Mouse (Mus musculus): Measurements from ENCODE around the gene Podxl2.

The Podxl2 gene

DNA sequence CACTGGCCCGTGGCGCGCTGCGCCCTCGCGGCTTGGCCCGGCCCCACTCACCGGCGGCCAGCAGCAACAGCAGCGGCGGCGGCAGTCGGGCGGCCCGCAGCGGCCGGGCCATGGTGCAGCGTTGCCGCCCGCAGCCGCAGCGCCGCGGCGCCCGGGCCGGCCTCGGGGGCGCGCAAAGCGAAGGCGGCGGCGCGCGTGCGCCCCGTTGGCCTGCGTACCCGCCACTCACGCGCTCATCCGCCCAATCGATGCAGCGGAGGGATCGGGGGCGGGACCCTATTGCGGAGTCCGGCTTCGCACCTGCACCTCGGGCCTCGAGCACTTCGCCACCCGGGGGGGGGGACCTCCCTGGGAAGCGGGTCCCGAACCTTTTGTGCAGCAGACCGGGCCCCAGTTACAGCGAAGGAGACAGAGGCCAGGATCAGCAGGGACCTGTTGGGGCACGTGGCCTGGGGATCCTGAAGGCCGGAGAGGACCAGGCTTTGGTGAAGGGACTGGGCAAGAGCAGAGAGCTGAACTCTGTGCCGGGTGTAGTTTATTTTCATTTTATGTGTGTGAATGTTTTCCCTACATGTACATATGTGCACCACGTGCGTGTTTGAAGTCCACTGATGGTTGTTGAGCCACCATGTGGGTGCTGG is at the start of gene Podxl2:
Gene Podxl2 (minus strand): TSS at position 177 of the 641 bp plus-strand sequence.
- DNase-seq (ENCODE audit: low spot score in 2 of 2), result peak; percentile 61 to 74

GRCm38 (mm10) chr6:88918802-88919201 is 44.0 kb upstream of the Podxl2 start:
- no peak for DNase-seq (ENCODE audit: low spot score in 2 of 2)

DNA sequence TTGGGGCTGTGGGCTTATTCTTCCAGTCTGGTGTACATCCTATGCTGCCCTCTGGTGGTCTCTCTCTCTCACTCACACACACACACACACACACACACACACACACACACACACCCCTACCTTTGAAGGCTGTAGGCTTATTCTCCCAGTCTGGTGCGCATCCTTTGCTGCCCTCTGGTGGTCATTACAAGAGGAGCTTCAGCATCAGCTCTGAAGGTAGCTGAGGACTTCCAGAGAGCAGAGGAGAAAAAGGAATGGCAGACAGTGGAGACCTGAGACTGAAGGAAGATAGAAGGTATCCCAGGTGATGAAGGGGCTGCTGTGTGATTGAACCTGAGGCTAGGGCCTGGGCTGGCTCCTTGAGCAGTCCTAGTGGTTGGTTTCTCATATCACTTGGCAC is 41.3 kb upstream of the Podxl2 start:
- DNase-seq (ENCODE audit: low spot score in 2 of 2), result no peak

DNA sequence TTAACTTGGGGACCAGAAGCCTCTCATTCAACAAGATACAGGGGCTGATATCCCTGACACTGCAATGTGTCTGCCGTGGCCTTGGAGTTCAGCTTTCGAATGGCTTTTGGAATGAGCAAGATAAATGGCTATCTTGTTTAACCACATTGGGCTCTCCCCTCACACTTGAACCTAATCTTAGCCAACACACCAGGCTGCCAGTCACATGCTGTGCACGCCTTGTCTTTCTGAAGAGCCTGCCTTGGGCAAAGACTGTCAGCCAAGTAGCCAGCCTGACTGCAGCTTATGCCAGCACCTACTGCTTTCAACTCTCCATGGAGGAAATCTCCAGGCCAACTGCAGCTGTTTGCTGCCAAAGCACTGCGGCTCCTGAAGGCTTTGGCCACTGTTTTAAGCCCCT is 40.7 kb upstream of the Podxl2 start:
- no peak for DNase-seq (ENCODE audit: low spot score in 2 of 2)

GRCm38 (mm10) chr6:88914799-88915198 is 40.0 kb upstream of the Podxl2 start:
- no peak for DNase-seq (ENCODE audit: low spot score in 2 of 2)

GRCm38 (mm10) chr6:88913440-88913839 is 38.6 kb upstream of the Podxl2 start:
- DNase-seq (ENCODE audit: low spot score in 2 of 2), result no peak

- no peak for DNase-seq (ENCODE audit: low spot score in 2 of 2)
Observed at GRCm38 (mm10) chr6:88913022-88913421, 38.2 kb upstream of the Podxl2 start.

- DNase-seq (ENCODE audit: low spot score in 2 of 2), result no peak
Observed at GRCm38 (mm10) chr6:88909151-88909550, 34.3 kb upstream of the Podxl2 start.

- no peak for DNase-seq (ENCODE audit: low spot score in 2 of 2)
Observed at GRCm38 (mm10) chr6:88906369-88907108, 31.7 kb upstream of the Podxl2 start.

DNA sequence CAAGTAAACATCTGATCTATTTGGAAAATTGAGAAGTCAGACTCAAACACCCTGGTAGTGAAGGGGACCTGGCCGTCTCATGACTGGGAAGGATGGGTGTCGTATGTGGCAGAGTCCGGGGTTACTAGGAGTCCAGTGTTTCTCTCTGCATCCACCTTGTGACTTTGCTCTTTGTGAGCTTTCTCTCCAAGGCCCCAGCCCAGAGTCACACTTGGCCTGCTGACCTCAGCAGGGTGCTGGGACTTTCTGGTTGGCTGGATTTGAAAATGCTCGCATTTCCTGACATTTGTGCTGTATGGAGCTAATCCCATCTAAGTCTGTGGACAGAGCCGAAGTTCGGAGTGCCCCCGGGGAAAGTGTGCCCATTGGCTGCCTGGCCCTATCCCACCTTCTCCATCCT is 30.2 kb upstream of the Podxl2 start:
- DNase-seq (ENCODE audit: low spot score in 2 of 2), result no peak

DNA sequence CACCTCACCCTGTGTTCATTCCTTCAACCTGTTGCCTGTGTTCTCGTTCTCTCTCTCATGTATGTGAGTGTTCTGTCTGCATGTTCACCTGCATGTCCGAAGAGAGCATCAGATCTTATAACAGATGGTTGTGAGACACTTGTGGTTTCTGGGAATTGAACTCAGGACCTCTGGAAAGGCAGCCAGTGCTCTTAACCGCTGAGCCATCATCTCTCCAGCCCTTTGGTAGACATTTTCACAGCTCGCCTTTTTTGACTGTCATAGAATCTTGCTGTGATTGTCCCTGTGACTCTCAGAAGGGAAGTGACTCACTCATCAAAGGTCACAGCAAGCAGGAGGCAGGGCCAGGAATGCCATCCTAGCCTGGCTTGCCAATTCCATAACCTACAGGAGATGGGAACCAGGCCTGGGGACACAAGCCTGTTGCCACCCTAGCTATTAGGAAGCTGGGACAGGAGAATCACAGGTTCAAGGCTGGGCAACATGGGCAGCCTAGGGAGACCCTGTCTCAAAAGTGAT is 29.7 kb upstream of the Podxl2 start:
- DNase-seq (ENCODE audit: low spot score in 2 of 2), result no peak

GRCm38 (mm10) chr6:88903708-88904107 is 28.9 kb upstream of the Podxl2 start:
- DNase-seq (ENCODE audit: low spot score in 2 of 2), result no peak

DNA sequence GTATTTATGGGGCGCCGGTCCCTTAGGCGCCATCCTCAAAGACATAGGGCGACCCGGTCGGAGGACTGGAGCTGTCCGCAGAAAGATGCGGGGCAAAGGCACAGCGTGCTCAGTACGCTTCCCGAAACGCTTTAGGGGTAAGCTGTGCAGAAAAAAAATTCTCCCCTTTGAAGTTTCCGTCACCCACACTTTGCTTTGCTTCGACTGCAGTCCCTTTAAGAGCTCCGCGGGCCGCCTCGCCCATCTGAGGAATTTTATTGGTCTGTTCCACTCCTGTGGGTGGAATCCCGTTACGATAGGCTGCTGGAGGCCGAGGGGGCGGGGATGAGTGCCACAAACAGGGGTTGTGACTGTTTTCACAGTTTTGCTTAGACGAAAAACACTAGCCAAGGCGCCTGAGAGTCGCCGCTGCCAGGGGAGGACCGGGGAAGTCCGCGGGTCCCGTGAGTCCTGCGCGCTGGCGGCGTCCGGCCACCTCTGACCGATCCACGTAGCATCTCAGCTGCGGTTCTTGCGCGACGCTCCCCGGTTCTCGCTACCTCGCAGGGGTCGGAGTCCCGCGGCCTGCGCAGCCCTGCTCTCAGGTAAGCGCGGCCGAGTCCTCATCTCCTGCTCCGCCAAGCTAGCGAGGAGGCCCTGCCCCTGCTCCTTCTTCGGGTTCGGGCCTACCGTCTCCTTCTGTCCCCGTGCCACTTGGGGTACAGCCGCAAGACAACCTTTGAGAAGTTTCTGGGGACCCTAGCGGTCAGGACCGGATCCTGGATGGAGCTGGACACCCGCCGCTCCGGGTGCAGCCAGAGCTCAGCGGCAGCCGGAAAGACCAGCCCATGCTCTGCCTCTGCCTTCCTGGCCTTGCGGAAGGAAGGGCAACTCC is 27.3 kb upstream of the Podxl2 start, which contains the start of gene Tpra1:
Gene Tpra1 (plus strand): TSS at position 305 of the 874 bp plus-strand sequence.
- DNase-seq (ENCODE audit: low spot score in 2 of 2), result peak; percentile 91 to 93

DNA sequence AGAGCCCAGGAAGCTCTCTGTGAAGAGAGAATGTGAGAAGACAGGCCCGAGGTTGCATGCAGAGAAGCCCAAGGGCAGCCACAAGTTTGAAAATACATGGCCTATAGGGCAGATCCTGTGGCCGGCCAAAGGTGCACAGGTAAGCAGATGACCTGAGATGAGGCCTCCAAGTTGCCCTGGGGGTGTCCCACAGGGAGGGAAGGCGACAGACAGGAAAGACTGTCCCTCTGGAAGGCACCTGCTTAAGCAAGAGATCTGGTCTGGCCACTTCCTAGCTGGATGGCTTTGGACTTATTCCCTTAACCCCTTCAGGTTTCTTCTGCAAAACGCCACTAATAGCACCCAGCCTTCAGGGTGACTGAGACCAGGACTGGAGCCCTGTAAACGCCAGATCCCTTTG is 26.6 kb upstream of the Podxl2 start:
- no peak for DNase-seq (ENCODE audit: low spot score in 2 of 2)

DNA sequence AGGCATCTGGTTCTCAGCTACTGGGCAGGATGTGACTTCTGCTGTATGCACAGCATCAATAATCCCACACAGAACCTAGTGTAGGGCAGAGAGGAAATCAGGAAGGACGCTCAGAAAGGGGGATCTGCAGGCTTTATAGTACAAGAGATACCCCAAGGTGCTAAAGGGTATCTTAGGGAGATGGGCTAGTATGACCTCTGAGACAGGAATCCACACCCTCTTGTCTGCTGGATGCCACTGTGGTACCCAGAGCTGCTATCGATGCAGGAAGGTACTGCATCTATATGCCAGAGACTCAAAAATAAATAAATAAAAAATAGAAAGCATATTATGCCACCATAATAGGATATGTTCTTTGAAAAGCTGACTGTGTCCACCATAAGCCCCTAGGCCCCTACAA is 24.8 kb upstream of the Podxl2 start:
- no peak for DNase-seq (ENCODE audit: low spot score in 2 of 2)

GRCm38 (mm10) chr6:88899086-88899485 is 24.2 kb upstream of the Podxl2 start:
- no peak for DNase-seq (ENCODE audit: low spot score in 2 of 2)

DNA sequence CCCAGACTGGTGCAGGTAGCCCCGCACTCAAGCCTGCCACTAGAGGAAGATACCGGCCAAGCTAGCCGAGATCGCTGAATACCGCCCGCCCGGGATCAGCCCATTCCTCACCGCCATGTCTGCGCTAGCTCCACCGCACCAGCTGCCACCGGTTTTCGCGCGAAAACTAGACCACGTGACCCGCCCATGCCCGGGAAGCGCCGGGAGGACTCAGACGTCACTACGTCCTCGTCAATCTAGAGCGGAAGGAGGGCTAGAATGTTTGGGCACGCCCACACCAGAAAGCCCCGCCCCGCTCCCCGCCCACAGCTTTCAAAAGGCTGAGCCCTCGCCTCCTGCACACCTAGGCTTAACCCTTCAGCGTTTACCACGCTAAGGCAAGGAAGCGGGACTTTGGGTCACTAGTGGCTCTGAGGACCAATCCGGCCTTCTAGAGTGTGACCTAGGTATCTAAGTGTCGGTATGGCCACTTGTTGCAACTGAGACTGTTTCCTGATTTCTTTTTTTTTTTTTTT is 23.7 kb upstream of the Podxl2 start, which contains the start of gene Mcm2:
Gene Mcm2 (minus strand): TSS at position 247 of the 515 bp plus-strand sequence.
- peak; percentile 87 to 90 for DNase-seq (ENCODE audit: low spot score in 2 of 2)

GRCm38 (mm10) chr6:88897246-88897645 is 22.4 kb upstream of the Podxl2 start:
- no peak for DNase-seq (ENCODE audit: low spot score in 2 of 2)

DNA sequence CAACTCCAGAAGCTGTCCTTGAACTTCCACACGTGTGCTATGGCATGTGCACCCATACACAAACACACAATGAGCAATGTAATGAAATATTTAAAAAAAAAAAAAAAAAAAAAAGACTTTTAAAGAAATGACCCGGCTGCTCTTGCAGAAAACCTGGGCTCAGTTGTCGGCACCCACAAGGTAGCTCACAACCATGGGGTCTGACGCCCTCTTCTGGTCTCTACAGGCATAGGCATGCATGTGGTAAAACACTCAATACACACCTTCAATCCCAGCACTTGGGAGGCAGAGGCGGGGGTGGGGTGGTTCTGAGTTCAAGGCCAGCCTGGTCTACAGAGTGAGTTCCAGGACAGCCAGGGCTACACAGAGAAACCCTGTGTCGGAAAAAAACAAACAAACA is 21.1 kb upstream of the Podxl2 start:
- no peak for DNase-seq (ENCODE audit: low spot score in 2 of 2)

DNA sequence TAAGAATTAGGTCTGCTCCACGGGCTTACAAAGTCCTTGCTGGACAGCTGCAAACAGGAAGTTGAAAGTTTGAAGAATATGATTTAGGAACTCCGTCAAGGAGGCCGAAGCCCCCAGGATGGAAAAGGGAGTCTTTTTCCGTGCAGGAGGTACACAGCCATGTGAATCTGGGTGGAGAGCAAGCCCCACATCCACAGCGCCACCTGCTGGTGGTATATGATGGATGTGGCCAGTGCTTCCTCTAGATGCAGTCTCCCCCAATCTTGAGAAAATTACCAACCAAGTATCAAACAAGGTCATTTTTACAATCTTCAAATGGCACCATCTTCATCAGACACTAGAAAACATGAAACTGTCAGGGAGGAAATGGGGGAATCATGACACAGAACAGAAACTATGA is 18.7 kb upstream of the Podxl2 start:
- peak in 1 of 2 experiments; percentile 54 for DNase-seq (ENCODE audit: low spot score in 2 of 2)

DNA sequence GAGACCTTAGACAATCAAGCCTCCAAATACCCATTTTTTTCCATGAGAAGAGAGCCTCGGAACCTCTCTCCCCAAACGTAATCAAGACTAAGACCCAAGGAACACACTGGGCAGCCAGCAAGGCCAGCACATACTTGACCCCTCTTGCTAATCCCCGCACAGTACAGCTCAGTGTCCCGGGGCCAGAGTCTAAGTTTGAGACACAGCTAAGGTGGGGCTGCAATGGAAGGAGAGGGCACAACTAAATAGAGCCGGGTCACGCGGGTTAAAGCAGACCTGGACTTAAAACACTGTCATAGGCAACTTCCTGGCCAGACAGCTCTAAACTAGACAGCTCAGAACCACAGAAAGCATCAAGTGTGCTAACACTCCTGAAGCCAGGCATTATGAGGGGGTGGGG is 16.0 kb upstream of the Podxl2 start:
- DNase-seq (ENCODE audit: low spot score in 2 of 2), result no peak

Data from frontal cortex, postnatal 14 days (tissue).